Mouse (Mus musculus) thymus, adult 2 months (tissue): ENCODE measurements around the gene Lmo2.

ENCODE experiments used
- CTCF ChIP-seq: fragments of 200-500 bp; IDR thresholded peaks from 2 replicates; pipeline ENCODE4 v1.5.1; 2012; ENCODE audit warnings: mild to moderate bottlenecking, control low read depth, low read length, moderate library complexity, borderline replicate concordance; ENCODE audit not compliant: control insufficient read depth, poor library complexity, insufficient read depth; ENCODE audit errors: extremely low read depth
- POLR2A ChIP-seq: fragments of 200-500 bp; IDR thresholded peaks from 2 replicates; pipeline ENCODE4 v1.6.1; 2012; ENCODE audit warnings: mild to moderate bottlenecking, low read length, control low read depth, moderate library complexity; ENCODE audit not compliant: control insufficient read depth, poor library complexity, insufficient read depth; ENCODE audit errors: extremely low read depth

DNA sequence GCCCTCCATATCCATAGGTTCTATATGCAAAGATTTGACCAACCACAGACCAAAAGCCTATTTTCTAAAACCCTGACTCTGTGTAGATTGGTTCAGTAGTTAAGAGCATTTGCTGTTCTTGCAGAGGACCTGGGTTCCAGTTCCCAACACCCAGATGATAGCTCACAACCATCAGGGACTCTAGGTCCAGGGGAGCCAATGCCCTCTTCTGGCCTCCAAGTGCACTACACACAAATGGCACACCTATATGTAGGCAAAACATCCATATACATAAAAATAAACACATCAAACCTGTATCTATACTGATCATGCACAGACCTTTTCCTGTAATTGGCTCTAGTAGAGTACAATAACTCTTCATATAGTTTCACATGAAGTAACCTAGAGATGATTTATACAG, 33.5 kb downstream of the Lmo2 start:
- no peak for TF ChIP-seq CTCF
- TF ChIP-seq POLR2A: no peak
